Mouse (Mus musculus) layer of hippocampus, adult 2 months (tissue): ENCODE measurements around the gene Dnali1. TPM values are rescaled to one million over a fixed set of nuclear protein-coding genes. Genes with fewer than 3 reads are reported as not detected.
A peak's percentile ranks its signal among the peaks of the same experiment; 100 is the strongest.

Source experiments
- DNase-seq, 2 experiments: peaks; one replicate each; pipeline ENCODE4 v3.0.0; 2022; ENCODE audit warnings: low spot score in 2 of 2
- H3K27ac ChIP-seq: fragments of 200-600 bp; 2 replicates; pipeline ENCODE4 v1.8.1; 2022
- H3K4me3 ChIP-seq: fragments of 200-600 bp; 2 replicates; pipeline ENCODE4 v1.8.1; 2022; ENCODE audit warnings: mild to moderate bottlenecking
- CTCF ChIP-seq: fragments of 200-600 bp; conservative IDR thresholded peaks from 2 replicates; pipeline ENCODE4 v1.8.1; 2022; ENCODE audit warnings: antibody characterized with exemption, mild to moderate bottlenecking, moderate library complexity
- long read RNA-seq, 2 experiments: library from polyadenylated mRNA; stranded (forward); transcript quantifications; one replicate each; pipeline ENCODE4 v2.0.0; 2021; ENCODE audit warnings: borderline mapping rate in 2 of 2
- total RNA-seq, 2 experiments: library from RNA; stranded (reverse); gene quantifications; 2 replicates each; pipeline ENCODE4 v1.2.3; 2021

Dnali1 gene
- under 1 TPM; 0.64 to 1.00 TPM for total RNA-seq
- long read RNA-seq, experiment 1 = 0 reads
- long read RNA-seq, experiment 2, partial matches to known transcripts = 1 of 1 reads
- long read RNA-seq, experiment 2, other reads (novel, unspliced or antisense) = 0 of 1 reads

DNA sequence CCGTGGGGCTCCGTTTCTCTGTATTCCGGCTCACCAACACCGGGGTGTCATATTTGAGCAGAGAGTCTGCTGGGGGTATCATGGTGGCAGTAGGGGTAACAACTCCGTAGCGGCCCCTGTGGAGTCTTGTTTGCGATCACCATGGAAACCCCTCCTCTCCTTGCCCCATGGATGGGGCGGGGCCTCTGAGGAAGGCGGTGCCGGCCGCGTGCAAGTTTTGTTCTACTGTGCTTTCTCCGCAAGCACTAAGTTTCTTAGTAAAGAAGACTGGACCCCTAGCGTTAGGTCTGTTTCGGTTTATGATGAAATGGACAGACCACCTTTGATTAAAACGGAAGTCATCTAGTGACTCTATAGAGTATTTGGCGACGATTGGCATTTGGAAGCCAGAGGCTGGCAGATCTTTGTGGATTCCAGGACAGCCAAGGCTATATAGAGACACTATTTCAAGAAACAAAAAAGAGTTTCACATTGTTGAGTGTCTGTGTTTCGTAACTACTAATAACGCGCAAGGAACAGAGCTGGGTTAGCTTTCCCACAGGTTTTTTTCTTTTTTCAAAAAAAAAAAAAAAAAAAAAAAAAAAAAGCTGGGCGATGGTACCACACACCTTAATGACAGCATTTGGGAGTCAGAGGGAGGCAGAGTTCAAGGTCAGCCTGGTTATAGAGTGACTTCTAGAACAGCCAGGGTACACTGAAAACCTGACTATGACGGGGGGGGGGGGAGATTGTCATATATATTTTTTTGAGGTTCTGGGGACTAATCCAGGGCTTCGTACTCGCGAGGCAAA, at the start of gene Dnali1:
TSS of gene Dnali1 (minus strand) at position 187 of the 791 bp plus-strand sequence.
- Histone ChIP-seq H3K4me3 (peak within 1 kb of the TSS; percentile 93), H3K27ac (peak within 1 kb of the TSS; percentile 89)
- peak; percentile 23 to 38 for DNase-seq
- no peak for TF ChIP-seq CTCF

DNA sequence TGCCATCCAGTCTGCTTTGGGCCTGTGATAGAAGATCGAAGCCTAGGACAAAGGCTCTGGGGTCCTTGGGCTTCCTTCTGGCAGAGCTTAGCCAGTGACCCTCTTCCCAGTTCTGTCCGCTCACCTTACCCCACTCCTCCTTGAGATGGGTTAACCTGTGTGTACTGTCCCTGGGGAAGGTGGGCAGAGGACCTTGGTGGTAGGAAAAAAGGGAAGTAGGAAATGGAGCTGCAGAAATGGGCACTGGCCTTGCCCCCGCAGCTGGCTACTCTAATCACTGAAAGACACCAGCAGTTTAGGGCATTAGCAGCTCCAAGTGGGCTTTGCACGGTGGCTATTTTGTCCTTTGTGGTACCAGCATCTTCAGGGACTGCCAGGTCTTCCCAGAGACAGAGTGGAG, 49.6 kb upstream of the Dnali1 start:
- no peak for TF ChIP-seq CTCF
- Histone ChIP-seq H3K27ac (peak overlapping the region; percentile 84), H3K4me3 (no peak overlapping the region)
- DNase-seq = no peak

DNA sequence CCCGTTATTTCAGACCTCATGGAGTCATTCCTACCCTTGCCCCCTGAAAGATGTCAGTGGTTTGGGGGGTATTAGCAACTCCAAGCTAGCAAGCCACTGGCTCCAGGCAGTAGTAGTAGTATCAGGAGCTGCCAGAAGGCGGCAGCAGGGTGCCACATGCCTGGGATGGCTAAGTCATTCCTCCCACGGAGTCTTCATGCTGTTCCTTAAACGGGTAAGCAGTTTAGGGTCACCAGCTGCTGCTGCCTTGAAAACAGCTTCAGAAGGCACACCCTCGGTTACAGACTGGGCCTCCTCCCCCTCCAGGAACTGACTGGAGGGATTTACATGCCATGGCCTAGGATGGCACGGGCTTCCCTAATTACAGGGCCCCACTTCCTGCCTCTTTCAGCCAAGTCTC, 49.1 kb upstream of the Dnali1 start:
- Histone ChIP-seq H3K4me3 (no peak overlapping the region), H3K27ac (peak overlapping the region; percentile 84)
- TF ChIP-seq CTCF = peak; percentile 93
- DNase-seq = peak; percentile 87 to 92

- no peak for DNase-seq
- Histone ChIP-seq H3K4me3 (no peak overlapping the region), H3K27ac (no peak overlapping the region)
- TF ChIP-seq CTCF = no peak
These were observed 39.9 kb upstream of the Dnali1 start for GRCm38 (mm10) chr4:125105354-125105753.

DNA sequence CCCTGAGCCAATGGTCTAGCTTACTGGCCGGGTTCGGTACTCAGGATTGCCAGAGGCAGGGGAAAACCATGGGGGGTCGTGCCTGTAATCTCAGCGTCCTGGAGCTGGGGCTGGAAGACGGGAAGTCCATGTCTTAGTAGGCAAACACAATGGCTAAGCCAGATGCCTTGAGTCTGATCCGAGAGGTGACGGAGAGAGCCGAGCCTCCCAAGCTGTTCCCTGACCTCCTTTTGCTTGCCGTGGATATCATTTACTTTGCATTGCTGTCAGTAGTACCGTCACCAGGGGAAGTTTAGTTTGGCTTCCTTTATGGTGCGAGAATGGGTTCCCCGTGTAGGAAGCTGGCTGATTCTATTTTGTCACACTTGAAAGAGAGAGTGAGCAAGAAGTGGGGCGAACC, 35.8 kb upstream of the Dnali1 start:
- no peak for DNase-seq
- no peak for TF ChIP-seq CTCF
- Histone ChIP-seq H3K27ac (no peak overlapping the region), H3K4me3 (no peak overlapping the region)

DNA sequence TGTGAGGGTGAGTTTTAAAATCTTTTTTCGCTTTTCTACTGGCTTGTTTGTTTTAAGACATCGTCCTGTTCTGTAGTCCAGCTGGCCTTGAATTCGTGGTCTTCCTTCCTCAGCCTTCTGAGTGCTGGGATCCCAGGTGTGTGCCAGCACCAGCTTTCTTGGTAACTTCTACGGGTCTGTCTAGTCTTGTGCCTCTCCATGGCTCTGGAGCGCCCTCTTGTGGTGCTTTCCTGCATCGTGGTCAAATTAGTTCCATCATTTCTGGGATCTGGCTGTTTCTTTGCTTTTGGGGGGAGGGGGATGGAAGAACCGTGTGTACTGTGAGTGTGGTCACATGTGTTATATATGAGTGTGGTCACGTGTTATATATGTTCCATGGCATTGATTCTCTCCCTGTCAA, 34.0 kb upstream of the Dnali1 start:
- H3K4me3 ChIP-seq = no peak overlapping the region
- peak; percentile 96 for TF ChIP-seq CTCF
- DNase-seq = peak; percentile 72 to 89
- no peak overlapping the region for H3K27ac ChIP-seq

GRCm38 (mm10) chr4:125097412-125097811, 31.9 kb upstream of the Dnali1 start:
- H3K27ac ChIP-seq = no peak overlapping the region
- no peak for TF ChIP-seq CTCF
- DNase-seq = no peak
- H3K4me3 ChIP-seq = no peak overlapping the region

DNA sequence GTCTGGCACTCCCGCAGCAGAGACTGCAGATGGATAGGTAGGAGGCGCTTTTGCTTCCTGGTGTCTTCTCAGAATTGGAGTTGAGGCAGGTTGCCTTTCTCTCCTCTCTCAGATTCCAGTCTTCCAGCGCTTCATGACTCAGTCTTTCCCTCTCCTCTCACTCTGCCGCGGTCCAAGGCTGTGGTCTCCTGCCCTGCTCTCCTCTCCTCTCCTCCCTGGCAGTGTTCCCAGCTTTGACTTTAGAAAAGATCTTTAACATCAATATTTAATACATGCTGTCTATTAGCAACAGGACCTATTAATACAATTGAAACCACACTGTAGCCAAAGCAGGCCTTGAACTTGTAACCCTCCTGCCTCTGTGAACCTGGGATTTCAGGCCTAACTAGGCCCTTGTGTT, 30.6 kb upstream of the Dnali1 start:
- no peak for TF ChIP-seq CTCF
- DNase-seq = no peak
- H3K27ac ChIP-seq = no peak overlapping the region
- H3K4me3 ChIP-seq = no peak overlapping the region

- no peak overlapping the region for H3K4me3 ChIP-seq
- no peak for TF ChIP-seq CTCF
- no peak for DNase-seq
- no peak overlapping the region for H3K27ac ChIP-seq
These were observed 27.5 kb upstream of the Dnali1 start for GRCm38 (mm10) chr4:125093031-125093430.

GRCm38 (mm10) chr4:125085346-125085841, 19.9 kb upstream of the Dnali1 start:
- TF ChIP-seq CTCF = no peak
- Histone ChIP-seq H3K4me3 (peak overlapping the region; percentile 84), H3K27ac (peak overlapping the region; percentile 98)
- DNase-seq = peak; percentile 65 to 68

GRCm38 (mm10) chr4:125084403-125085345, 19.2 kb upstream of the Dnali1 start, which contains the start of gene Meaf6:
Gene Meaf6, plus strand, starts transcription at chr4:125085134.
- peak; percentile 95 for TF ChIP-seq CTCF
- Histone ChIP-seq H3K27ac (peak within 1 kb of the TSS; percentile 98), H3K4me3 (peak within 1 kb of the TSS; percentile 84)
- peak; percentile 89 to 95 for DNase-seq

DNA sequence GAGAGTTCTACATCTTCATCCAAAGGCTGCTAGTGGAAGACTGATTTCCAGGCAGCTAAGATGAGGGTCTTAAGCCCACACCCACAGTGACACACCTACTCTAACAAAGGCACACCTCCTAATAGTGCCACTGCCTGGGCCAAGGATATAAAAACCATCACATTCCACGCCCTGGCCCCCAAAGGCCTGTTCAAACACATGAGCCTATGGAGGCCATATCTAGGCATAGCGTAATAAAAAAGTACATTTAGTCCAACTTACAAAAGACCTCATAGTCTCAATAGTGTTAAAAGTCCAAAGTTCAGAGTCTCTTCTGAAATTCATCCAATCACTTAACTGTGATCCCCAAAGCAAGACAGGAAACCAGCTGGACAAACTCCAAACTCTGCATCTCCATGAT, 13.2 kb upstream of the Dnali1 start:
- no peak for DNase-seq
- TF ChIP-seq CTCF = no peak
- H3K4me3 ChIP-seq = no peak overlapping the region
- H3K27ac ChIP-seq = no peak overlapping the region

DNA sequence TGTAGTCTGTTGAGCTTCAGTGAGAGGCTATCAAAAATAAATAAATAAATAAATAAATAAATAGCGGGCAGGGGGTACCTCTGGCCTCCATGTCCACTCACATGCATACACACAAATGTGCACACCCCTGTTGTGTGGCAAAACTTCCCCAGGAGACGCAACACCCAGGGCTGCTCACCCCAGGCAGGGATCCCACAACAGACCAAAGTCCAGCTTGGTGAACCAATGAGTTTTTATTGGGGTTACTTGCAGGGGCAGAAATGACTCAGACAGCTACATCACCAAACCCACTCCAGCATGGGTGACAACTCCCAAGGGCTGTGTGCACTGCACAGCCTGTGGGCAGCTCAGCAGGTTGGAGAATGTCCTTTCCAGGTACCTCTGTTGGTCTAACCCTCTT, 12.2 kb upstream of the Dnali1 start:
- no peak for TF ChIP-seq CTCF
- DNase-seq = no peak
- Histone ChIP-seq H3K27ac (no peak overlapping the region), H3K4me3 (no peak overlapping the region)
